Mouse (Mus musculus) kidney, adult 2 months (tissue): Measurements from ENCODE around the gene Adsl.

Experiments
- CTCF ChIP-seq: fragments of 200-500 bp; conservative IDR thresholded peaks from 2 replicates; pipeline ENCODE4 v1.5.1; 2011; ENCODE audit warnings: low read depth, mild to moderate bottlenecking, control low read depth, low read length, moderate library complexity, mixed read lengths; ENCODE audit not compliant: insufficient read depth, insufficient read length
- POLR2A ChIP-seq: fragments of 200-500 bp; IDR thresholded peaks from one replicate; pipeline ENCODE4 v1.6.1; 2011; ENCODE audit warnings: low read depth, low read length, control low read depth

GRCm38 (mm10) chr15:81015068-81015744 is 66.9 kb downstream of the Adsl start:
- TF ChIP-seq CTCF (no peak), POLR2A (no peak)
